Mouse (Mus musculus) ES-E14 (cell line): ENCODE measurements around the gene B430306N03Rik. TPM values are rescaled to one million over a fixed set of nuclear protein-coding genes. Genes with fewer than 3 reads are reported as not detected.

Source experiments
- DNase-seq: peaks from one replicate; pipeline ENCODE4 v3.0.0-alpha.2; 2013; ENCODE audit warnings: low read depth, low spot score
- H3K27ac ChIP-seq: 2 replicates; pipeline ENCODE4 v1.5.1; 2012; ENCODE audit warnings: low read depth, mild to moderate bottlenecking, low read length, moderate library complexity, mixed read lengths; ENCODE audit not compliant: poor library complexity, insufficient read depth, severe bottlenecking
- H3K36me3 ChIP-seq: 2 replicates; pipeline ENCODE4 v1.6.1; 2012; ENCODE audit warnings: mild to moderate bottlenecking, low read length, moderate library complexity, mixed read lengths; ENCODE audit not compliant: control insufficient read depth, poor library complexity, insufficient read depth, severe bottlenecking
- H3K4me1 ChIP-seq, 2 experiments: fragments of 150-350 bp in 1 of 2; sonication (generic) in 1 of 2; 2 replicates each; pipeline ENCODE4 v1.6.1; 2012; ENCODE audit warnings: low read length in 2 of 2, mild to moderate bottlenecking in 1 of 2, mixed read lengths in 1 of 2; ENCODE audit not compliant: control insufficient read depth in 2 of 2, insufficient read depth in 2 of 2, poor library complexity in 1 of 2
- H3K4me3 ChIP-seq, 2 experiments: fragments of 150-350 bp in 1 of 2; sonication (generic) in 1 of 2; 2 replicates each; pipeline ENCODE4 v1.5.1; 2012; ENCODE audit warnings: low read length in 2 of 2, low read depth in 1 of 2, mild to moderate bottlenecking in 1 of 2, mixed read lengths in 1 of 2; ENCODE audit not compliant: insufficient read depth in 1 of 2, poor library complexity in 1 of 2, severe bottlenecking in 1 of 2
- H3K9ac ChIP-seq: 2 replicates; pipeline ENCODE4 v1.6.1; 2012; ENCODE audit warnings: low read depth, mild to moderate bottlenecking, low read length, mixed read lengths; ENCODE audit not compliant: poor library complexity, insufficient read depth, severe bottlenecking
- H3K9me3 ChIP-seq: fragments of 150-350 bp; sonication (generic); 2 replicates; pipeline ENCODE4 v1.6.1; 2012; ENCODE audit warnings: low read depth, mild to moderate bottlenecking, low read length; ENCODE audit not compliant: control insufficient read depth, insufficient read depth
- CHD2 ChIP-seq: IDR thresholded peaks from 2 replicates; pipeline ENCODE4 v1.6.1; 2014; ENCODE audit warnings: mild to moderate bottlenecking, low read depth, low read length, inconsistent platforms
- HCFC1 ChIP-seq: IDR thresholded peaks from 2 replicates; pipeline ENCODE4 v1.6.1; 2012; ENCODE audit warnings: low read length, inconsistent platforms, borderline replicate concordance; ENCODE audit not compliant: insufficient read depth
- MAFK ChIP-seq: IDR thresholded peaks from 2 replicates; pipeline ENCODE4 v1.6.1; 2014; ENCODE audit warnings: mild to moderate bottlenecking, low read depth, low read length, inconsistent platforms; ENCODE audit not compliant: insufficient read depth
- ZC3H11A ChIP-seq: IDR thresholded peaks from 2 replicates; pipeline ENCODE4 v1.6.1; 2012; ENCODE audit warnings: low read depth, mild to moderate bottlenecking, inconsistent platforms, low read length, borderline replicate concordance
- ZNF384 ChIP-seq: IDR thresholded peaks from 2 replicates; pipeline ENCODE4 v1.6.1; 2012; ENCODE audit warnings: low read depth, low read length, inconsistent platforms
- in situ Hi-C, 2 experiments: fragments of 600-800 bp; cut with MboI; formaldehyde crosslinking; loops; one replicate each; pipeline ENCODE4 v1.15.1; 2025; ENCODE audit warnings: low sequenced_read_pairs in 2 of 2, inconsistent platforms in 1 of 2; ENCODE audit not compliant: unreplicated experiment in 2 of 2
- total RNA-seq: library from RNA; depleted of rRNA; stranded (reverse); fragments of 300-350 nt; gene quantifications from 2 replicates; pipeline ENCODE4 v1.2.3, GENCODE M21; 2012

B430306N03Rik gene
- total RNA-seq, 1 experiment, result 0.13 TPM

GRCm38 (mm10) chr17:48286765-48287164 is 29.2 kb upstream of the B430306N03Rik start:
- Histone ChIP-seq H3K4me1 (peaks cover 0 to 3% of the 10 kb centered on the region in 2 experiments; a peak in 1 of 4 replicates), H3K4me3 (no peak overlapping the region), H3K36me3 (no peaks in the 10 kb centered on the region), H3K9ac (no peak overlapping the region; the same call in 1 of the 2 replicates), H3K9me3 (no peaks in the 10 kb centered on the region), H3K27ac (no peak overlapping the region)
- no peak for TF ChIP-seq ZNF384
- no peak for TF ChIP-seq CHD2
- no peak for TF ChIP-seq ZC3H11A
- TF ChIP-seq HCFC1, result no peak
- TF ChIP-seq MAFK, result no peak
- DNase-seq, result no peak
- in situ Hi-C loops, result no loop called here

- peaks cover 0 to 3% of the 10 kb centered on the region in 2 experiments; a peak in 1 of 4 replicates for H3K4me1 ChIP-seq
- DNase-seq, result no peak
- TF ChIP-seq MAFK (no peak), CHD2 (no peak), ZC3H11A (no peak), HCFC1 (no peak), ZNF384 (no peak)
- no peaks in the 10 kb centered on the region for H3K36me3 ChIP-seq
- no peaks in the 10 kb centered on the region for H3K9me3 ChIP-seq
- H3K9ac ChIP-seq, result no peak overlapping the region
- no peak overlapping the region for H3K27ac ChIP-seq
- in situ Hi-C loops, result no loop called here
- no peak overlapping the region for H3K4me3 ChIP-seq
Measured at GRCm38 (mm10) chr17:48287276-48287675, 28.7 kb upstream of the B430306N03Rik start.

GRCm38 (mm10) chr17:48293500-48294194 is 22.3 kb upstream of the B430306N03Rik start:
- TF ChIP-seq ZC3H11A (no peak), CHD2 (no peak)
- DNase-seq, result no peak
- Histone ChIP-seq H3K27ac (no peak overlapping the region), H3K9me3 (no peaks in the 10 kb centered on the region), H3K4me1 (peaks cover 0 to 4% of the 10 kb centered on the region in 2 experiments; a peak in 2 of 4 replicates), H3K36me3 (no peaks in the 10 kb centered on the region), H3K9ac (no peak overlapping the region), H3K4me3 (no peak overlapping the region)
- in situ Hi-C loops, result no loop called here

- Histone ChIP-seq H3K4me1 (peaks cover 0 to 13% of the 10 kb centered on the region in 2 experiments; a peak in 2 of 4 replicates), H3K9ac (no peak within 1 kb of the TSS), H3K4me3 (no peak within 1 kb of the TSS), H3K9me3 (no peaks in the 10 kb centered on the region), H3K27ac (no peak within 1 kb of the TSS), H3K36me3 (no peaks in the 10 kb centered on the region)
- peak; percentile 63 for DNase-seq
- no peak for TF ChIP-seq HCFC1
- no peak for TF ChIP-seq ZC3H11A
- TF ChIP-seq MAFK, result no peak
- no peak for TF ChIP-seq ZNF384
- no peak for TF ChIP-seq CHD2
- in situ Hi-C loops, result no loop called here
Measured at GRCm38 (mm10) chr17:48299203-48299602, 16.7 kb upstream of the B430306N03Rik start, which contains the start of gene Treml2. Treml2 (plus strand) TSS chr17:48299498.

DNA sequence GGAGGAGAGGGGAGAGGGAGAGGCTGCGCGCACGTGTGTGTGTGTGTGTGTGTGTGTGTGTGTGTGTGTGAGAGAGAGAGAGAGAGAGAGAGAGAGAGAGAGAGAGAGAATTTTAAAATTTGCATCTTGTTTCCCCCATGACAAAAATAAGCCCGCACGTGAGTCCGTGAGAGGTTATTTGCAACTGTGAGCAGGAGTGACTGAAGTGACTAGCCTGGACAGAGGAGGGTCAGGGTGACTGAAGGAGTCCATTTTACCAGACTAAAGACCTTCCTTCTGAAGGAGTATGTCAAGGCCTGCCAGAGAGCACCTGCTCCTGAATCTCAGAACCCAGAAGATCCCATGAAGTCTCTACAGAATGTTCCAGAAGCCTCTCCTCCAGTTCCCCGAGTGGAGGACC is 16.2 kb upstream of the B430306N03Rik start:
- H3K27ac ChIP-seq, result no peak overlapping the region
- peaks cover 0 to 13% of the 10 kb centered on the region in 2 experiments; a peak in 2 of 4 replicates for H3K4me1 ChIP-seq
- no peak for DNase-seq
- TF ChIP-seq MAFK, result no peak
- TF ChIP-seq CHD2, result no peak
- TF ChIP-seq ZNF384, result no peak
- no peak overlapping the region for H3K4me3 ChIP-seq
- H3K9me3 ChIP-seq, result no peaks in the 10 kb centered on the region
- in situ Hi-C loops, result no loop called here
- H3K9ac ChIP-seq, result no peak overlapping the region
- H3K36me3 ChIP-seq, result no peaks in the 10 kb centered on the region
